Mouse (Mus musculus): ENCODE results near the gene Inip. TPM values are rescaled to one million over a fixed set of nuclear protein-coding genes. Genes with fewer than 3 reads are reported as not detected.

Gene Inip
- 39.0 and 41.7 TPM in 2 replicates for polyA plus RNA-seq (2015; fragmentation: Nextera tagmentation; extraction: Ambion mirVana)

DNA sequence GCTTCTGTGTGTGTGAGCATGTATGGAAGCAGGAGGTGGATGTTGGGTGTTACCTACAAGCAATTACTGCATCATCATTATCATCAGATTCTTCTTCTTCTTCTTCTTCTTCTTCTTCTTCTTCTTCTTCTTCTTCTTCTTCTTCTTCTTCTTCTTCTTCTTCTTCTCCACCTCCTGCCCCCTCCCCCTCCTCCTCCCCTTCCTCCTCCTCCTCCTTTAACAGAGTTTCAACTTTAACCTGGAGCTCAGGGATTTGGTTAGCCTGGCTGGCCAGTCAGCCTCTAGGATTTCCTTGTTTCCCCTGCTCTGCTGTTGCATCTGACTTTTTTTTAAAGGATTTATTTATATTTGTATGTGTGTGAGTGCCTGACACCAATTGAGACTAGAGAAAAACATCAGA, at the start of gene Inip:
Gene Inip (minus strand): TSS at position 101 of the 400 bp plus-strand sequence.
- ATAC-seq (ENCODE audit: extremely low read depth, insufficient number of reproducible peaks, low FRiP score, low TSS enrichment), result no peak
- Histone ChIP-seq H3K36me3 (no peaks in the 10 kb centered on the region), H3K27ac (replicated peaks) (no peak within 1 kb of the TSS), H3K27me3 (replicated peaks) (no peaks in the 10 kb centered on the region), H3K4me3 (no peak within 1 kb of the TSS), H3K9me3 (no peaks in the 10 kb centered on the region), H3K4me2 (no peak within 1 kb of the TSS), H3K4me1 (peaks cover 13% of the 10 kb centered on the region), H3K9ac (no peak within 1 kb of the TSS)

GRCm38 (mm10) chr4:59850181-59850580, 48.8 kb upstream of the Inip start:
- 0 out of 2 replicates have a peak overlapping the region, but pooled peaks have one; percentile 25 for H3K9ac ChIP-seq
- peaks cover 11% of the 10 kb centered on the region for H3K36me3 ChIP-seq
- no peak overlapping the region for H3K4me2 ChIP-seq
- ATAC-seq (ENCODE audit: extremely low read depth, insufficient number of reproducible peaks, low FRiP score, low TSS enrichment), result no peak
- no peak overlapping the region for H3K4me3 ChIP-seq
- 0 out of 2 replicates have a peak, but pooled peaks cover 4% of the 10 kb centered on the region for H3K9me3 ChIP-seq
- H3K27me3 ChIP-seq (replicated peaks), result no peaks in the 10 kb centered on the region
- peaks cover 11% of the 10 kb centered on the region for H3K4me1 ChIP-seq
- WGBS, result 52% methylated on average over 2 of the region's 2 CpGs
- H3K27ac ChIP-seq (replicated peaks), result peak overlapping the region; percentile 49; the same call in 1 of the 2 replicates

- ATAC-seq (ENCODE audit: extremely low read depth, insufficient number of reproducible peaks, low FRiP score, low TSS enrichment), result no peak
- Histone ChIP-seq H3K27ac (replicated peaks) (no peak overlapping the region), H3K4me2 (no peak overlapping the region), H3K9me3 (0 out of 2 replicates have a peak, but pooled peaks cover 4% of the 10 kb centered on the region), H3K9ac (no peak overlapping the region), H3K36me3 (peaks cover 11% of the 10 kb centered on the region), H3K4me3 (no peak overlapping the region), H3K27me3 (replicated peaks) (no peaks in the 10 kb centered on the region), H3K4me1 (peaks cover 15% of the 10 kb centered on the region)
- WGBS, result 87% methylated on average over 5 of the region's 5 CpGs
These were observed 46.1 kb upstream of the Inip start for GRCm38 (mm10) chr4:59847447-59847846.

- WGBS, result 84% methylated on average over 3 of the region's 3 CpGs
- Histone ChIP-seq H3K9me3 (no peaks in the 10 kb centered on the region), H3K9ac (no peak overlapping the region)
These were observed 43.9 kb upstream of the Inip start for GRCm38 (mm10) chr4:59845245-59845637.

DNA sequence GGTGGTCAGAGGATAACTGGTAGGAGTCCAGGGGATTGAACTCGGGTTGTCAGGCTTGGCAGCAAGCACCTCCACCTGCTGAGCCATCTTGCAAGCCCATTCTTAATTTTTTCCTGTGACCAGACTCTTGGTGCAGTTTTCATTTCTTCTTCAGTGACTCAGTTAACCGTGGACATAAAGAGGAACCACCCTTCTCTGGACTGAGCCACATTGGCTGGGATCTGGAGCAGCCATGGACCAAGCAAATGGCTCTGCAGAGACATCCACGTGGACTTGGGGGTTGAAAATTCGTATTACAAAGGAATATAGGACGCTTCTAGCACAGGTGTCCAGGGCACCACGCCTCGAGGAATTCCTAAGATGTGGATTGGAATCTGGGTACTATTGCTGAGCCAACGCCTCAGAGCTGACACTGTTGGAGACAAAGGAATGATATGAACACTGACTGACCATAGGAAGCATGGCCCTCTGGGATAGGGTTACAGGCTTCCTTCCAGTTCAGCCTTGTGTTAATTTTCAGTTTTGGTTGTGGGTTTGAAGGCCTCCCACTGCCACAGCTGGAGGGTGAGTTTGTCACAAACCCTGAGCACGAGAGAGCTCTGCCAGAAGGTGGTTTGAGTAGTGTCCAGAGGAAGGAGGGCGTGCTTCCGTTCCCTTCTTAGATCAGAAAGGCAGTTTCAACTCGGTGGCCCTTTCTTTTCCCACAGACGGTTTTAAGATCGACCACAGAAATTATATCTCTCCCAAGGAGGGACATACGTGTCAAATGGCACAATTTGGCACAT, 43.3 kb upstream of the Inip start:
- H3K4me2 ChIP-seq, result no peak overlapping the region
- ATAC-seq (ENCODE audit: extremely low read depth, insufficient number of reproducible peaks, low FRiP score, low TSS enrichment), result no peak
- H3K9me3 ChIP-seq, result no peaks in the 10 kb centered on the region
- no peak overlapping the region for H3K27ac ChIP-seq (replicated peaks)
- peaks cover 19% of the 10 kb centered on the region for H3K4me1 ChIP-seq
- H3K4me3 ChIP-seq, result no peak overlapping the region
- peaks cover 11% of the 10 kb centered on the region for H3K36me3 ChIP-seq
- no peak overlapping the region for H3K9ac ChIP-seq
- H3K27me3 ChIP-seq (replicated peaks), result no peaks in the 10 kb centered on the region
- 75% methylated on average over 15 of the region's 15 CpGs for WGBS

More at GRCm38 (mm10) chr4:59845245-59845637, 43.9 kb upstream of the Inip start:
- no peak overlapping the region for H3K4me2 ChIP-seq
- no peak for ATAC-seq (ENCODE audit: extremely low read depth, insufficient number of reproducible peaks, low FRiP score, low TSS enrichment)
- H3K27me3 ChIP-seq (replicated peaks), result no peaks in the 10 kb centered on the region
- H3K4me3 ChIP-seq, result no peak overlapping the region
- peaks cover 11% of the 10 kb centered on the region for H3K36me3 ChIP-seq
- H3K27ac ChIP-seq (replicated peaks), result no peak overlapping the region
- peaks cover 17% of the 10 kb centered on the region for H3K4me1 ChIP-seq

DNA sequence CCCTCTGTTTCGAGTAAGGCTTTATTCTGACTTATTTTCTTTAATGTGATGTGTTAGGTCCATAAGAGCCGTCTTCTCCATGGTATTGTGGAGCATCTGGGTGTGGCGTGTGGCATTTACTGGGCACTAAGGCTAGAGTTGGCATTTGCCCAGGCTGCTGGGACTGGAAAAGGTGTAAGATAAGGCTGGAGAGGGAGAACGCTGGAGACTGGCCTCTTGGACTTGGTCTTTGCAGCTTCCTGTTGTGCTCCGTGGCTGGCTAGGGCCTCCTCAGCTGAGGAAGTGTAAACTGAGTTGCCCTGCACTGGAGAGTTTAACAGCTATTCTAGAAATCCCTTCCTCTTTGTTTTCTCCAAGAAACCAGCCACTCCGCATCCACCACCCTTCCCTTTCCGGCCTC, 36.3 kb upstream of the Inip start:
- peak overlapping the region; percentile 69 for H3K27ac ChIP-seq (replicated peaks)
- H3K9ac ChIP-seq, result no peak overlapping the region
- no peak overlapping the region for H3K4me3 ChIP-seq
- H3K4me1 ChIP-seq, result peaks cover 32% of the 10 kb centered on the region
- H3K36me3 ChIP-seq, result peaks cover 5% of the 10 kb centered on the region; the same call in 1 of the 2 replicates
- H3K4me2 ChIP-seq, result peak overlapping the region; percentile 9; the same call in 1 of the 2 replicates
- no peaks in the 10 kb centered on the region for H3K27me3 ChIP-seq (replicated peaks)
- no peak for ATAC-seq (ENCODE audit: extremely low read depth, insufficient number of reproducible peaks, low FRiP score, low TSS enrichment)
- H3K9me3 ChIP-seq, result no peaks in the 10 kb centered on the region
- WGBS, result 41% methylated on average over 7 of the region's 7 CpGs

DNA sequence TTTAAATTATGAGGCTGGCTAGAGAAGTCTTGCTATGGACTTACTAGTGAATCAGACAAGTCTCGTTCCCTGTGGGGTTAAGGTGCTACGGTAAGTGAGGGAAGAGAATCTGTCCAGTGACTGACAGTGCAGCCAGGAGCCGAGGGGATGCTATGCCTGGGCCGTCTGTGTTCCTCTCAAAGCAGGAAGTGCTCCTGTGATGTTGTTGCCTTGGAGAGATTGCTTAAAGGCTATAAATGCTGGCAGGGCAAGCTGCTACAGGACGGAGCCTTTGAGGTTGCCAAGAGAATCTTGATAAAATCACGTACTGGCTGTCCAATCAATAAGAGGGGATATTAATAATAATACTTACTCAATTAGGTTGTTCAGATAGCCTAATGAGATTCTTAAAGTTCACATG, 31.4 kb upstream of the Inip start:
- no peaks in the 10 kb centered on the region for H3K9me3 ChIP-seq
- WGBS, result 53% methylated on average over 6 of the region's 6 CpGs
- H3K27ac ChIP-seq (replicated peaks), result no peak overlapping the region
- H3K4me1 ChIP-seq, result peaks cover 5% of the 10 kb centered on the region
- no peak overlapping the region for H3K9ac ChIP-seq
- ATAC-seq (ENCODE audit: extremely low read depth, insufficient number of reproducible peaks, low FRiP score, low TSS enrichment), result no peak
- no peak overlapping the region for H3K4me2 ChIP-seq
- no peaks in the 10 kb centered on the region for H3K27me3 ChIP-seq (replicated peaks)
- H3K36me3 ChIP-seq, result peaks cover 5% of the 10 kb centered on the region; the same call in 1 of the 2 replicates
- no peak overlapping the region for H3K4me3 ChIP-seq

DNA sequence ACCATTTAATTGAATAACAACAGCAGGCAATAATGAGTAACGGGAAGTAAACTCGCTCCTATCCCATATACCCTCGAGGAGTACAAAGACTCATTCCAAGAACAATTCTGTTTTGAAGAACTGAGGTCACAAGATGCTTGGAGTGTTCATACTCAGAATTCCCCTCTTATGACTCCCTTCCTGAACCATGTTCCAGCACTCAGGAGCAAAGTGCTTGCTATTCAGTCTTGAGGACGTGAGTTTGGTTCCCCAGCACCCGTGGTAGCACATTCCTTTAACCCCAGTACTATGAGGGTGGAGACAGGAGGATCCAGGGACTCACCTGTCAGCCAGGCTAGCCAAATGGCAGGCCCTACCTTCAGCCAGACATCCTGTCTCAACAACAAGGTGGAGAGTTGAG, 29.6 kb upstream of the Inip start:
- Histone ChIP-seq H3K27me3 (replicated peaks) (no peaks in the 10 kb centered on the region), H3K27ac (replicated peaks) (no peak overlapping the region), H3K9me3 (no peaks in the 10 kb centered on the region), H3K36me3 (peaks cover 5% of the 10 kb centered on the region; the same call in 1 of the 2 replicates), H3K4me3 (no peak overlapping the region), H3K9ac (no peak overlapping the region), H3K4me2 (no peak overlapping the region), H3K4me1 (no peaks in the 10 kb centered on the region; the same call in 1 of the 2 replicates)
- WGBS, result 73% methylated on average over 5 of the region's 5 CpGs
- no peak for ATAC-seq (ENCODE audit: extremely low read depth, insufficient number of reproducible peaks, low FRiP score, low TSS enrichment)

- H3K4me1 ChIP-seq, result peaks cover 2% of the 10 kb centered on the region
- WGBS, result 75% methylated on average over 4 of the region's 4 CpGs
- H3K9ac ChIP-seq, result no peak overlapping the region
- no peak overlapping the region for H3K4me2 ChIP-seq
- no peaks in the 10 kb centered on the region for H3K9me3 ChIP-seq
- H3K27ac ChIP-seq (replicated peaks), result no peak overlapping the region
- H3K27me3 ChIP-seq (replicated peaks), result no peaks in the 10 kb centered on the region
- H3K4me3 ChIP-seq, result no peak overlapping the region
- ATAC-seq (ENCODE audit: extremely low read depth, insufficient number of reproducible peaks, low FRiP score, low TSS enrichment), result no peak
- H3K36me3 ChIP-seq, result no peaks in the 10 kb centered on the region
These were observed 27.7 kb upstream of the Inip start for GRCm38 (mm10) chr4:59829072-59829471.

- ATAC-seq (ENCODE audit: extremely low read depth, insufficient number of reproducible peaks, low FRiP score, low TSS enrichment), result no peak
These were observed 25.0 kb upstream of the Inip start for GRCm38 (mm10) chr4:59826381-59826780.

GRCm38 (mm10) chr4:59825634-59826033, 24.2 kb upstream of the Inip start:
- ATAC-seq (ENCODE audit: extremely low read depth, insufficient number of reproducible peaks, low FRiP score, low TSS enrichment), result no peak
- Histone ChIP-seq H3K4me1 (peaks cover 18% of the 10 kb centered on the region), H3K27ac (replicated peaks) (no peak overlapping the region), H3K36me3 (no peaks in the 10 kb centered on the region), H3K9me3 (no peaks in the 10 kb centered on the region), H3K9ac (no peak overlapping the region), H3K4me3 (no peak overlapping the region), H3K4me2 (no peak overlapping the region), H3K27me3 (replicated peaks) (no peaks in the 10 kb centered on the region)
- WGBS, result 74% methylated on average over 6 of the region's 6 CpGs

More at GRCm38 (mm10) chr4:59826381-59826780, 25.0 kb upstream of the Inip start:
- Histone ChIP-seq H3K9ac (no peak overlapping the region), H3K4me3 (no peak overlapping the region), H3K27ac (replicated peaks) (no peak overlapping the region), H3K9me3 (no peaks in the 10 kb centered on the region), H3K27me3 (replicated peaks) (no peaks in the 10 kb centered on the region), H3K4me1 (peaks cover 18% of the 10 kb centered on the region), H3K4me2 (no peak overlapping the region), H3K36me3 (no peaks in the 10 kb centered on the region)
- WGBS, result 91% methylated on average over 5 of the region's 5 CpGs

GRCm38 (mm10) chr4:59824860-59825259, 23.5 kb upstream of the Inip start:
- 76% methylated on average over 5 of the region's 5 CpGs for WGBS
- H3K9ac ChIP-seq, result no peak overlapping the region
- no peak for ATAC-seq (ENCODE audit: extremely low read depth, insufficient number of reproducible peaks, low FRiP score, low TSS enrichment)

More at GRCm38 (mm10) chr4:59824860-59825259, 23.5 kb upstream of the Inip start:
- Histone ChIP-seq H3K27ac (replicated peaks) (no peak overlapping the region), H3K4me3 (no peak overlapping the region), H3K27me3 (replicated peaks) (no peaks in the 10 kb centered on the region), H3K4me2 (no peak overlapping the region), H3K9me3 (no peaks in the 10 kb centered on the region), H3K36me3 (no peaks in the 10 kb centered on the region), H3K4me1 (peaks cover 20% of the 10 kb centered on the region)
